Mouse (Mus musculus): Measurements from ENCODE around the gene Trpm7. TPM values are rescaled to one million over a fixed set of nuclear protein-coding genes. Genes with fewer than 3 reads are reported as not detected.

The Trpm7 gene
- polyA plus RNA-seq, 1 experiment = 82.0 TPM

- Histone ChIP-seq H3K4me3 (ENCODE audit: insufficient read depth, low read length) (no peak overlapping the region), H3K4me1 (ENCODE audit: control insufficient read depth, insufficient read depth, low read length) (no peaks in the 10 kb centered on the region), H3K27ac (ENCODE audit: insufficient read depth, low read length) (no peak overlapping the region)
- TF ChIP-seq CTCF (IDR thresholded peaks at IDR 0.05; ENCODE audit: borderline replicate concordance, insufficient read depth, low read length) (no peak), POLR2A (IDR thresholded peaks at IDR 0.05; ENCODE audit: low read depth, low read length) (no peak)
Observed at GRCm38 (mm10) chr2:126838848-126839247, 37.2 kb downstream of the Trpm7 start.

GRCm38 (mm10) chr2:126817414-126817813 lies 58.6 kb downstream of the Trpm7 start:
- Histone ChIP-seq H3K4me3 (ENCODE audit: insufficient read depth, low read length) (no peak overlapping the region), H3K4me1 (ENCODE audit: control insufficient read depth, insufficient read depth, low read length) (peaks cover 3% of the 10 kb centered on the region; the same call in 1 of the 2 replicates), H3K27ac (ENCODE audit: insufficient read depth, low read length) (peak overlapping the region; percentile 9; the same call in 1 of the 2 replicates)
- TF ChIP-seq POLR2A (IDR thresholded peaks at IDR 0.05; ENCODE audit: low read depth, low read length) (no peak), CTCF (IDR thresholded peaks at IDR 0.05; ENCODE audit: borderline replicate concordance, insufficient read depth, low read length) (no peak)

GRCm38 (mm10) chr2:126816644-126817347 lies 59.2 kb downstream of the Trpm7 start:
- Histone ChIP-seq H3K27ac (ENCODE audit: insufficient read depth, low read length) (no peak overlapping the region), H3K4me3 (ENCODE audit: insufficient read depth, low read length) (no peak overlapping the region), H3K4me1 (ENCODE audit: control insufficient read depth, insufficient read depth, low read length) (peaks cover 3% of the 10 kb centered on the region; the same call in 1 of the 2 replicates)
- TF ChIP-seq CTCF (IDR thresholded peaks at IDR 0.05; ENCODE audit: borderline replicate concordance, insufficient read depth, low read length) (no peak), POLR2A (IDR thresholded peaks at IDR 0.05; ENCODE audit: low read depth, low read length) (no peak)

GRCm38 (mm10) chr2:126815822-126816221 lies 60.2 kb downstream of the Trpm7 start:
- H3K4me1 ChIP-seq (ENCODE audit: control insufficient read depth, insufficient read depth, low read length) = peaks cover 3% of the 10 kb centered on the region; the same call in 1 of the 2 replicates
- H3K4me3 ChIP-seq (ENCODE audit: insufficient read depth, low read length) = no peak overlapping the region
- no peak for TF ChIP-seq CTCF (IDR thresholded peaks at IDR 0.05; ENCODE audit: borderline replicate concordance, insufficient read depth, low read length)
- no peak for TF ChIP-seq POLR2A (IDR thresholded peaks at IDR 0.05; ENCODE audit: low read depth, low read length)
- H3K27ac ChIP-seq (ENCODE audit: insufficient read depth, low read length) = no peak overlapping the region

- H3K4me1 ChIP-seq (ENCODE audit: control insufficient read depth, insufficient read depth, low read length) = no peaks in the 10 kb centered on the region
- TF ChIP-seq POLR2A (IDR thresholded peaks at IDR 0.05; ENCODE audit: low read depth, low read length) = no peak
- no peak for TF ChIP-seq CTCF (IDR thresholded peaks at IDR 0.05; ENCODE audit: borderline replicate concordance, insufficient read depth, low read length)
- no peak overlapping the region for H3K27ac ChIP-seq (ENCODE audit: insufficient read depth, low read length)
- H3K4me3 ChIP-seq (ENCODE audit: insufficient read depth, low read length) = no peak overlapping the region
Observed at GRCm38 (mm10) chr2:126801980-126802379, 74.0 kb downstream of the Trpm7 start.

GRCm38 (mm10) chr2:126798455-126798854 lies 77.6 kb downstream of the Trpm7 start:
- Histone ChIP-seq H3K27ac (ENCODE audit: insufficient read depth, low read length) (no peak overlapping the region), H3K4me3 (ENCODE audit: insufficient read depth, low read length) (no peak overlapping the region), H3K4me1 (ENCODE audit: control insufficient read depth, insufficient read depth, low read length) (no peaks in the 10 kb centered on the region)
- TF ChIP-seq CTCF (IDR thresholded peaks at IDR 0.05; ENCODE audit: borderline replicate concordance, insufficient read depth, low read length) = no peak
- TF ChIP-seq POLR2A (IDR thresholded peaks at IDR 0.05; ENCODE audit: low read depth, low read length) = no peak

GRCm38 (mm10) chr2:126795708-126796107 lies 80.3 kb downstream of the Trpm7 start:
- H3K4me1 ChIP-seq (ENCODE audit: control insufficient read depth, insufficient read depth, low read length) = peaks cover 5% of the 10 kb centered on the region; the same call in 1 of the 2 replicates
- H3K27ac ChIP-seq (ENCODE audit: insufficient read depth, low read length) = no peak overlapping the region
- H3K4me3 ChIP-seq (ENCODE audit: insufficient read depth, low read length) = no peak overlapping the region
- TF ChIP-seq POLR2A (IDR thresholded peaks at IDR 0.05; ENCODE audit: low read depth, low read length) (no peak), CTCF (IDR thresholded peaks at IDR 0.05; ENCODE audit: borderline replicate concordance, insufficient read depth, low read length) (no peak)

- Histone ChIP-seq H3K4me3 (ENCODE audit: insufficient read depth, low read length) (no peak overlapping the region), H3K27ac (ENCODE audit: insufficient read depth, low read length) (peak overlapping the region; percentile 44; the same call in 1 of the 2 replicates), H3K4me1 (ENCODE audit: control insufficient read depth, insufficient read depth, low read length) (peaks cover 5% of the 10 kb centered on the region; the same call in 1 of the 2 replicates)
- no peak for TF ChIP-seq POLR2A (IDR thresholded peaks at IDR 0.05; ENCODE audit: low read depth, low read length)
- TF ChIP-seq CTCF (IDR thresholded peaks at IDR 0.05; ENCODE audit: borderline replicate concordance, insufficient read depth, low read length) = no peak
Observed at GRCm38 (mm10) chr2:126792611-126793010, 83.4 kb downstream of the Trpm7 start.

- no peak for TF ChIP-seq CTCF (IDR thresholded peaks at IDR 0.05; ENCODE audit: borderline replicate concordance, insufficient read depth, low read length)
- no peak for TF ChIP-seq POLR2A (IDR thresholded peaks at IDR 0.05; ENCODE audit: low read depth, low read length)
- no peak overlapping the region for H3K4me3 ChIP-seq (ENCODE audit: insufficient read depth, low read length)
- H3K27ac ChIP-seq (ENCODE audit: insufficient read depth, low read length) = no peak overlapping the region
- H3K4me1 ChIP-seq (ENCODE audit: control insufficient read depth, insufficient read depth, low read length) = peaks cover 5% of the 10 kb centered on the region; the same call in 1 of the 2 replicates
Observed at GRCm38 (mm10) chr2:126787721-126788342, 88.2 kb downstream of the Trpm7 start.

- H3K27ac ChIP-seq (ENCODE audit: insufficient read depth, low read length) = no peak within 1 kb of the TSS
- H3K4me1 ChIP-seq (ENCODE audit: control insufficient read depth, insufficient read depth, low read length) = no peaks in the 10 kb centered on the region
- H3K4me3 ChIP-seq (ENCODE audit: insufficient read depth, low read length) = no peak within 1 kb of the TSS
- no peak for TF ChIP-seq POLR2A (IDR thresholded peaks at IDR 0.05; ENCODE audit: low read depth, low read length)
- TF ChIP-seq CTCF (IDR thresholded peaks at IDR 0.05; ENCODE audit: borderline replicate concordance, insufficient read depth, low read length) = no peak
Observed at GRCm38 (mm10) chr2:126783370-126783769, 92.7 kb downstream of the Trpm7 start, which contains the start of gene Usp50. Gene Usp50, minus strand, starts transcription at chr2:126783470.
